Mouse (Mus musculus) forebrain, embryonic 16.5 days (tissue): Measurements from ENCODE around the gene Mansc1. TPM values are rescaled to one million over a fixed set of nuclear protein-coding genes. Genes with fewer than 3 reads are reported as not detected.

Experiments
- ATAC-seq: fragments of 200-750 bp; cut with Nextera tagmentation; 2 replicates; pipeline ENCODE4 v1.8.0; 2017; ENCODE audit warnings: mild to moderate bottlenecking, moderate library complexity
- H3K27ac ChIP-seq: fragments of 300-500 bp; sonication (generic); 2 replicates; pipeline ENCODE4 v1.5.1; 2014; ENCODE audit warnings: low read length, control low read depth
- H3K27me3 ChIP-seq: fragments of 300-500 bp; sonication (generic); replicated peaks from 2 replicates; pipeline ENCODE4 v1.6.1; 2014; ENCODE audit warnings: low read length; ENCODE audit not compliant: control insufficient read depth, insufficient read depth
- H3K36me3 ChIP-seq: fragments of 300-500 bp; sonication (generic); 2 replicates; pipeline ENCODE4 v1.6.1; 2014; ENCODE audit not compliant: control insufficient read depth, insufficient read depth
- H3K4me1 ChIP-seq: fragments of 300-500 bp; sonication (generic); replicated peaks from 2 replicates; pipeline ENCODE4 v1.6.1; 2014; ENCODE audit warnings: low read length; ENCODE audit not compliant: control insufficient read depth, insufficient read depth
- H3K4me2 ChIP-seq: fragments of 300-500 bp; sonication (generic); 2 replicates; pipeline ENCODE4 v1.6.1; 2014; ENCODE audit warnings: mild to moderate bottlenecking, low read length, control low read depth
- H3K4me3 ChIP-seq: fragments of 300-500 bp; sonication (generic); replicated peaks from 2 replicates; pipeline ENCODE4 v1.5.1; 2014; ENCODE audit warnings: mild to moderate bottlenecking, low read length, control low read depth
- H3K9ac ChIP-seq: fragments of 300-500 bp; sonication (generic); replicated peaks from 2 replicates; pipeline ENCODE4 v1.6.1; 2014; ENCODE audit warnings: low read depth, low read length, control low read depth
- H3K9me3 ChIP-seq: fragments of 300-500 bp; sonication (generic); 2 replicates; pipeline ENCODE4 v1.6.1; 2016; ENCODE audit warnings: low read length; ENCODE audit not compliant: control insufficient read depth
- WGBS: fragments of 180-500 bp; shearing (Covaris S2); extraction: QIAGEN DNeasy Blood & Tissue Kit; methylation state at CpG from one replicate; pipeline ENCODE4 v1.1.7; 2014; 5-methylcytosine and 5-hydroxymethylcytosine counted together
- polyA plus RNA-seq: library from polyadenylated mRNA; unstranded; fragments of >200 nt; fragmentation: Nextera tagmentation; extraction: Ambion mirVana; gene quantifications from 2 replicates; pipeline ENCODE4 v1.2.1, GENCODE M21; 2015

Mansc1 gene
- polyA plus RNA-seq, 1 experiment from 2014 or later: 0.90 TPM

DNA sequence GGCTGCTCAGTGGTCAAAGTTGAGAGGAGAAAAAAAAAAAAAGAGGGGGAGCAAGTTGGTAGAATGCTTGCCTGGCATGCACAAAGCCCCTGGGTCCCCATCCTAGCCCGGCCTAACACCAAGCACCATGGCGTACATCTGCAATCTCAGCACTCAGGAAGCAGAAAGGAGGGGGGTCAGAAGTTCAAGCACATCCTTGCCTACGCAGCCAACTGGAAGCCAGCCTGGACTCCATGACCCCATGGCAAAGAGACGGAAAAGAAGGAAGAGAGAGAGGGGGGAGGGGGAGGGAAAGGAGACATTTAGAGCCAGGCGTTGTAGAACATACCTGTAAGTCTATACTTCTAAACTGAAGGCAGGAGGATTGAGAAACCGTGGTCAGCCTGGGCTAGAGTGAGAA lies 25.7 kb downstream of the Mansc1 start:
- Histone ChIP-seq H3K27me3 (no peaks in the 10 kb centered on the region), H3K4me3 (no peak overlapping the region), H3K9me3 (no peaks in the 10 kb centered on the region), H3K9ac (no peak overlapping the region), H3K27ac (no peak overlapping the region), H3K4me1 (no peaks in the 10 kb centered on the region), H3K4me2 (no peak overlapping the region), H3K36me3 (no peaks in the 10 kb centered on the region)
- WGBS: 53% methylated on average over 6 of the region's 6 CpGs
- no peak for ATAC-seq

DNA sequence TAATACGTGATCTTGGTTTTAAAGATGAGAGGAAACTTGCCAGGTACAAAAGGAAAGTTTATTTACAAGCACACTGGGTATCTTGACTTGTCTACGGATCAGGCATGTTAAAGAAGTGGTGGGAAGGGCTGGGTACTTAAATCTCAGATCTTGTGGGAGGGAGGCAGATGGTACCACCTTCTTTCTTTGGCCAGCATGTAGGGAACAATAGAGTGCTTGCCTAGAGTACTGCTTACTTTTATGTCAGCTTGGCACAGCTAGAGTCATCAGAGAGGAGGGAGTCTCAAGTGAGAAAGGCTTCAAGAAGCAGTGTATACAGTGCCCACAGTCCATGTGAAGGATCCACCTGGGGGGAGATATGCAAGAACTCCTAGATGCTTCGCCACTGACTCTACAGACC lies 27.1 kb downstream of the Mansc1 start:
- no peak for ATAC-seq
- Histone ChIP-seq H3K27me3 (no peaks in the 10 kb centered on the region), H3K9me3 (no peaks in the 10 kb centered on the region), H3K4me3 (no peak overlapping the region), H3K9ac (no peak overlapping the region), H3K36me3 (no peaks in the 10 kb centered on the region), H3K27ac (no peak overlapping the region), H3K4me2 (no peak overlapping the region), H3K4me1 (no peaks in the 10 kb centered on the region)
- WGBS: 92% methylated on average over 3 of the region's 3 CpGs

DNA sequence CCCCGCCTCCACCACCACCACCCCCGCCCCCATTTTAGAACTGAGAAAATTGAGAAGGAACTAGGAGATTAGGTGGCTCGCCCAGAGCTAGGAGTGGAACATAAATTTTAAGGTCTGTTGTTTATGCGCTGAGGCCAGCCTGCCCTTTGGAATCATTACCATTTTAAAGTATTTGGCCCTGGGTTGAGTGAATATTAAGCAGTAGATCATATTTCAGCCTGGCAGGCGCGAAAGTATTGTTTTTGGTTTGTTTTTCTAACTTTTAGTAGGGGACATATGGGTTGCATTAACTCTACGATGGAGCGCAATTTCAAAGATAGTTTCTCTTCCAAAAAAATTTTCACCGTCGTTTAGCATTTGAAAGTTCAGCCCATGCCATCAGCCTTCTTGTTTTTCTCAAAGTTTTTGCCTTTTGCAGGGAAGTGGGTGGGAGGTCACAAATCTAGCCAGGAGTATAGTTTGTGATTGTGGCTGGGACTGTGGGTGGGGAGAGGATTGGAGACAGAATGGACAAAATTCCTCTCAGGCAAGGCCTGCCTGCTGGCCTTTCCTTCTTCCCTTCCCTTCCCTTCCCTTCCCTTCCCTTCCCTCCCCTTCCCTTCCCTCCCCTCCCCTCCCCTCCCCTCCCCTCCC lies 29.8 kb downstream of the Mansc1 start:
- Histone ChIP-seq H3K4me2 (no peak overlapping the region), H3K27me3 (no peaks in the 10 kb centered on the region), H3K27ac (no peak overlapping the region), H3K4me1 (no peaks in the 10 kb centered on the region), H3K36me3 (no peaks in the 10 kb centered on the region), H3K9ac (no peak overlapping the region), H3K9me3 (no peaks in the 10 kb centered on the region), H3K4me3 (no peak overlapping the region)
- WGBS: 62% methylated on average over 10 of the region's 10 CpGs
- ATAC-seq: no peak

DNA sequence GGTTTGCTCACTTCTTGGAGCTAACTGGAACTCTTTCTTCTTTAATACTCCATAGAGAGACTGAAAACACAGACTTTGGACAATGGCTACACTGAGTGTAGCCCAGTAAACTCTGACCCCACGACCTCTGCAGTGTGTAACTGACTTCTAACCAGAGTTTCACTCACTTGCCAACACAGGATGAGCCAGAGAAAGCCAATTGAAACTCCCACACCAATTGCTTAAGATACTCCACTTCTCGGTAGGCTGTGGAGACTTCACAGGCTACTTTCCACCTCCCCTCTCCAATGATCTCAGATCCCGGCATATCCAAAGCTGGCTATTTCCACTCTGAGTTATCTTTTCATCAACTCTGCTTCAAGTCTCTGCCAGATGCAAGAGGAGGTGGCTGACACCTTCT lies 30.5 kb downstream of the Mansc1 start:
- no peaks in the 10 kb centered on the region for H3K27me3 ChIP-seq
- 69% methylated on average over 3 of the region's 3 CpGs for WGBS
- H3K36me3 ChIP-seq: no peaks in the 10 kb centered on the region
- no peak overlapping the region for H3K4me3 ChIP-seq
- no peaks in the 10 kb centered on the region for H3K4me1 ChIP-seq
- no peak for ATAC-seq
- H3K4me2 ChIP-seq: no peak overlapping the region
- no peaks in the 10 kb centered on the region for H3K9me3 ChIP-seq
- H3K9ac ChIP-seq: no peak overlapping the region
- H3K27ac ChIP-seq: no peak overlapping the region

DNA sequence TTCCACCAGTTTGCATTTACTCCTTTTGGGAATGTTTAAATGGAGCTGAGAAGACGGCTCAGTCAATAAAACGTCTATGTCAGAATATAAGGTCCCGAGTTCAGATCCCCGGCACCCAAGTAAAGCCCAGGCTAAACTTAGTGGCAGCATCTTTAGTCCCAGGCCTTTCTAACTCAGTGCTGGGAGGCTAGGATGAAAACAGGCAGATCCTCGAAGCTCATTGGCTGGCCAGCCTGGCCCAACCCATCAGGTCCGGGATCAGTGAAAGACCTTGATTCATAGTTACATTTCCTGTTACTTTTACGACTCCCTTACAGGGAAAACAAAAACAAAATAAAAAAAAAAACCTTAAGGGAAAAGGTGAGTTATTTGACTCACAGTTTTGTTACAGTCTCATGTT lies 31.2 kb downstream of the Mansc1 start:
- Histone ChIP-seq H3K9me3 (no peaks in the 10 kb centered on the region), H3K9ac (no peak overlapping the region), H3K4me2 (no peak overlapping the region), H3K36me3 (no peaks in the 10 kb centered on the region), H3K27me3 (no peaks in the 10 kb centered on the region), H3K4me3 (no peak overlapping the region), H3K4me1 (no peaks in the 10 kb centered on the region), H3K27ac (no peak overlapping the region)
- WGBS: 66% methylated on average over 7 of the region's 7 CpGs
- ATAC-seq: no peak

DNA sequence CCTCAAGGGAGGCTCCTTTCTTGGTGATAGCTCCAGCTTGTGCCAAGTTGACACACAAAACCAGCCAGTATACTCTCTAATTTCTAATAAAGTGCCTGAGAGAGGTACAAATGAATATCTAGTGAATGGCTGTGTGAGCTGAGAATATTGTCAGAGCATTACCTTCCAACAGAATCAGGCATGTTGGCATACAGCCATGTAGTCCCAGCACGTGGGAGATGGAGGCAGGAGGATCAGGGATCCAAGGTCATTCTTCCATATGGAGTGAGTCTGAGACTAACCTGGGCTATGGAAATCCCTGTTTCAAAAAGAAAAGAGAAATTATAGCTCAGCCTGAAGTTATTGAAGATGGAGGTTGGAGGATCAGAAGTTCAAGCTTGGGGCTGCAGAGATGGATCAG lies 33.0 kb downstream of the Mansc1 start:
- H3K27me3 ChIP-seq: no peaks in the 10 kb centered on the region
- no peaks in the 10 kb centered on the region for H3K4me1 ChIP-seq
- H3K9me3 ChIP-seq: no peaks in the 10 kb centered on the region
- ATAC-seq: no peak
- H3K4me3 ChIP-seq: no peak overlapping the region
- H3K4me2 ChIP-seq: no peak overlapping the region
- H3K9ac ChIP-seq: no peak overlapping the region
- H3K27ac ChIP-seq: no peak overlapping the region
- WGBS: 44% methylated on average over 1 of the region's 1 CpGs
- no peaks in the 10 kb centered on the region for H3K36me3 ChIP-seq

DNA sequence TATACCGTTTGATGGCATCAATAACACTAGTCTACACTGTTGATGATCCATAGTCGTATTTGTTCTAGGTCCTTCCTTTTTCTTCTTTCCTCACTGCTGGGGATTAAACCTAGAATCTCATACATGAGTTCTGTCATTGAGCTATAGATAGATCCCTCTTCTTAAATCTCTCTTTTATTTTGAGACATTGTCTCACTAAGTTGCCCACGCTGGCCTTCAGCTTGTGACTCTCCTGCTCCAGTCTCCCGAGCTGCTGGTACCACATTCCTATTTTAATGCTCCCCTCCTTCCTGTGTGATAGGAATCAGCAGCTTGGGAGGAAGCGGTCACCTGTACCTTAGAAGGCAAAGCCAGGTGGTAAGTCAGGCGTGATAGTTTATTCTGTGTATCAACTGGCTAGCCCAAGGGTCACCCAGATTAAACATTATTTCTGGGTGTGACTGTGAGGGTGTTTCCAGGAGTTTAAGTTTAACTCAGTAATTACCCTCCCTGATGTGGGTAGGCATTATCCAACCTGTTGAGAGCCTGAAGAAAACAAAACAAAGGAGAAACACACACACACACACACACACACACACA lies 34.5 kb downstream of the Mansc1 start:
- Histone ChIP-seq H3K4me2 (no peak overlapping the region), H3K9me3 (no peaks in the 10 kb centered on the region), H3K4me1 (no peaks in the 10 kb centered on the region), H3K27me3 (no peaks in the 10 kb centered on the region), H3K4me3 (no peak overlapping the region), H3K27ac (no peak overlapping the region), H3K36me3 (no peaks in the 10 kb centered on the region), H3K9ac (no peak overlapping the region)
- 92% methylated on average over 6 of the region's 6 CpGs for WGBS
- ATAC-seq: no peak

DNA sequence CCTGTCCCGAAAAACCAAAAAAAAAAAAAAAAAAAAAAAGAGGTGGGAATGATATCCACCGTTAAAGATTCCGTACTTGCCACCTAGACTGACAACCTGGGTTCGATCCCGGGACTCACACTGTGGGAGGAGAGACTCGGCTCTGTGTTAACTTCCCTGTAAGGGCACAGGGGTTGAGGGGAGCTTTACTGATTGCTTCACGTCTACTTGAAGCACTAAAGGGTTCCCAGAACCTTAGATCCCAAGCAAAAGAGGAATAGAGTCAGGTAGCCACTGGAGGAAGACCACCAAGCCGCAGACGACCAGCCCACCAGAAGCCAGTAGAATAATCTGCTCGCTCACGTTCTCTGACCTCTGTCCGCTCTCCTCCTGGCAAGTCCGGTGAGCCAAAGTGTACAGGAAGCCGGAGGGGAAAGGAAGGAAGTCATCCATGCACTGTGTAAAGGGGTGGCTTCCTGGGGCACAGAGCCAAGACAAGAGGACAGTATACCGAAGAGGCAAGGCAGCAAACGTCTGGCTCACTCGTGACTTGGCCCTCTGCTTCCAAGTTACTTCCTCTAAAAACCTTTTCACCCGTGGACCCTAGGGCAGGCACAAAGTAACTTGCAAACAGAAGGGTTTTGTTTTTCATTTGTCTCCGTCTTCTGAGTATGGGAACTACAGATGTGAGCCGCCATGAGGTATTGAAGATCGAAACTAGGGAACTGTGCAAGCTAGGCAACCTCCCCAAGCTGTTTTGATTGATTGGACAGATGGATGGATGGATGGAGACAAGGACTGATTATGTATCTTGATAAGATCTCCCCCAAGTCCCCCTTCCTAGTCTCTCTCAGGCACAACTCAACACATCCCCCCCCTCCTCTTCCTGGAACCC lies 37.5 kb downstream of the Mansc1 start:
- WGBS: 88% methylated on average over 21 of the region's 21 CpGs

DNA sequence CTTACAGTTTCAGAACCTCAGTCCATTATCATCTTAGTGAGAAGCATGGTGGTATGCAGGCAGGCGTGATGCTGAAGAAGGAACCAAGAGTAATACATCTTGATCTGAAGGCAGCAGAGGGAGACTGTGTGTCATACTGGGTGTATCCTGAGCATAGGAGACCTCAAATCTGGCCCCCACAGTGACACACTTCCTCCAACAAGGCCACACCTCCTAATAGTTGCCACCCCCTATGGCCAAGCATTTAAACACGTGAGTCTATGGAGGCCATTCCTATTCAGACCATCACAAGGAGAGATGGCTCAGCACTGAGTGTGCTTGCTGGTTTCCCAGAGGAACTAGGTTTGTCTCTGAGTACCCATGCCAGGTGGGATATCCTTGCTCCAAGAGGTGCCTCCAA lies 40.7 kb downstream of the Mansc1 start:
- H3K4me2 ChIP-seq: no peak overlapping the region
- H3K27ac ChIP-seq: no peak overlapping the region
- 86% methylated on average over 2 of the region's 2 CpGs for WGBS
- no peaks in the 10 kb centered on the region for H3K36me3 ChIP-seq
- no peak overlapping the region for H3K4me3 ChIP-seq
- H3K9me3 ChIP-seq: no peaks in the 10 kb centered on the region
- H3K27me3 ChIP-seq: no peaks in the 10 kb centered on the region
- no peak for ATAC-seq
- no peaks in the 10 kb centered on the region for H3K4me1 ChIP-seq
- H3K9ac ChIP-seq: no peak overlapping the region

More for the DNA sequence above, 37.5 kb downstream of the Mansc1 start:
- H3K27ac ChIP-seq: no peak overlapping the region
- no peaks in the 10 kb centered on the region for H3K9me3 ChIP-seq
- H3K4me2 ChIP-seq: no peak overlapping the region
- H3K36me3 ChIP-seq: no peaks in the 10 kb centered on the region
- no peak overlapping the region for H3K4me3 ChIP-seq
- no peak for ATAC-seq
- H3K27me3 ChIP-seq: no peaks in the 10 kb centered on the region
- H3K9ac ChIP-seq: no peak overlapping the region
- no peaks in the 10 kb centered on the region for H3K4me1 ChIP-seq
